Mouse (Mus musculus) thymus, adult 2 months (tissue): Measurements from ENCODE around the gene Crtc1.

Experiments used
- CTCF ChIP-seq: fragments of 200-500 bp; IDR thresholded peaks from 2 replicates; pipeline ENCODE4 v1.5.1; 2012; ENCODE audit warnings: mild to moderate bottlenecking, control low read depth, low read length, moderate library complexity, borderline replicate concordance; ENCODE audit not compliant: control insufficient read depth, poor library complexity, insufficient read depth; ENCODE audit errors: extremely low read depth
- POLR2A ChIP-seq: fragments of 200-500 bp; IDR thresholded peaks from 2 replicates; pipeline ENCODE4 v1.6.1; 2012; ENCODE audit warnings: mild to moderate bottlenecking, low read length, control low read depth, moderate library complexity; ENCODE audit not compliant: control insufficient read depth, poor library complexity, insufficient read depth; ENCODE audit errors: extremely low read depth

GRCm38 (mm10) chr8:70486191-70486681 lies 46.9 kb upstream of the Crtc1 start:
- no peak for TF ChIP-seq CTCF
- TF ChIP-seq POLR2A: no peak
